Mouse (Mus musculus) B cell, adult 62 days (primary cell): ENCODE measurements around the gene Olfr968. TPM values are rescaled to one million over a fixed set of nuclear protein-coding genes. Genes with fewer than 3 reads are reported as not detected.

Experiments
- total RNA-seq: library from RNA; stranded (reverse); gene quantifications from 4 replicates; pipeline ENCODE4 v1.2.4, GENCODE M21; 2023

Gene Olfr968
- total RNA-seq, result not detected in 4 replicates

DNA sequence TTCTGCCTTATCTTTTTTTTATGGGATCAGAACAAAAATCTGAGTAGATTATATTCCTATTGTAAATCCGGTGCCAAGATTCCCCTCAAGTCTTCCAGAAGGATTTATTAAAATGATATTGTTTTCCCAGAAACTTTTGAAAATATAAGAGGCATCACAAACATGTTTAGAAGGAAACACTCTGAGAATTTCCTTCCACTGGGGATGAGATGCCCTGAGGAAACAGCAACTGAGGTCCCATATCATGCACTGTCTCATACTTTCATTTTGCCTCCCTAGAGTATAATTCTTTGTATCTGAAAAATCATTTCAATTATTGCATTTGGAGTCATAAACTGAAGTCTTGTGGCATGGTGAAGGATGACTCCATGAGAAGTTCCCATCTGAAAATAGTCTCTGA, at the start of gene Olfr968:
Gene Olfr968 (minus strand): TSS at position 101 of the 400 bp plus-strand sequence.

DNA sequence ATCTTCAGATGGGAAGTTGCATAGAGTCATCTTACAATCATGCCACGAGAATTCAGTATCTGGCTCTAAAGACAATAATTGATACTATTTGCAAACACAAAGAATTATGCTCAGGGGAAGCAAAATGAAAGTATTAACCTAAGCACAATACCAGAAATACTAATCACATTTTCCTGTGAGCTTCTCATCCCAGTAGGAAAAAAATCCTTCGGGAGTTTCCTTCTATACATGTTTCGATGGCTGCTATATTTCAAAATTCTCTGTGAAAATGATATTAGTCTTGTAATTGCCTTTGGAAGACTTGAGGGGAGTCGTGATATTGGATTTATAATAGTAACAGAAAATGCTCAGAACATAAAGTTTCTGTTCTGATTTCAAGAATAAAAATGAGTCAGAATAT, 25.5 kb upstream of the Olfr968 start, which contains the start of gene Olfr970:
Gene Olfr970 (plus strand): TSS at position 301 of the 400 bp plus-strand sequence.

DNA sequence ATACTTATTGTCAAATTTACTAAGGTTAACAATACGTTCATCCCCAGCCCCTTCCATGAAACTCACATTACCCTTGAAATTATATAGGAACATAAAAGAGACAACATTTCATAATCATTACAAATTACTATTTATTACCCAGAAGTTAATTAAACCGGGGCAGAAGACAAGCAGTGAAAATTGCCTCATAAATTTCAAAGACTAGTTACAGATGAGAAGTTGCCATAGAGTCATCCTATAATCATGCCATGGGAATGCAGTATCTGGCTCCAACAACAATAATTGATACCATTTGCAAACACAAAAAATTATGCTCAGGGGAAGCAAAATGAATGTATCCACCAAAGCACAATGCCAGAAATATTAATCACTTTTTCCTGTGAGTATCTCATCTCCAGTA, 7.5 kb upstream of the Olfr968 start, which contains the start of gene Olfr969:
Gene Olfr969 (plus strand): TSS at position 388 of the 400 bp plus-strand sequence.

DNA sequence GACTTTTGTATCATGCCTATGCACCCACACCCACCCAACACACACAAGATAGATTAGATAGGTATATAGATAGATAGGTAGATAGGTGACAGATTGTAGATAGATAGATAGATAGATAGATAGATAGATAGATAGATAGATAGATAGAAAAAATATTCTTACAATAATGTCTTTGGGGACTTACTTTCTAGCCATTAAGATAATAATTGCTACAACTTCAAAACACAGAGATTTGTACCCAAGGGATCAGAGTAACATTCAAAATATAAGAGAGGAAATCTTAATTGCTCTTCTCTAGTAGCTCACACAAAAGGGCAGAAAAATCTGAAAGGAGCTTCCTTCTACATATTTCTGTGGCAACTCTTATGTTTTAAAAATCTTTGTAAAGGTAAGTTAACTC, 37.1 kb downstream of the Olfr968 start, which contains the start of gene Olfr967:
Gene Olfr967 (plus strand): TSS at position 301 of the 400 bp plus-strand sequence.

DNA sequence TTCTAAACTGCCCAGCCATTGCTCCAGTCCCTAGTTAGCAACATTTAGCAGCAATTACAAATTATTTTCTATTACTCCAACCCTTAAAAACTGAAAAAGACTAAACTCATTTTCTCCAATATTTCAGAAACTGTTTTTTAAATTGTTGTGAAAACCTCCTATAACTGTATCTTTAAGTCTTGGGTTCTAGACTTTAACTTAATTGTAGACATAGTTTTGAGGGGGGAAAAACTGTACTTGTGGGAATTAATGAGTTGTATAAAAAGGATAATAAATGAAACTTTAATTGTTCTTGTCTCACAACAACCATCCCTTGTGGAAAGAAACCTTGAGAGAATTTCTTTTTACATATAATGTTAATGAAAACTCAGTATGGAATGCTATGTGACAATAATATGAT, 52.4 kb downstream of the Olfr968 start, which contains the start of gene Olfr150:
Gene Olfr150 (plus strand): TSS at position 301 of the 400 bp plus-strand sequence.

Other genes with a start within 250 kb of the Olfr968 start
- not detected in 4 replicates for gene Olfr958, start 229.2 kb downstream of the Olfr968 start, total RNA-seq
- not detected in 4 replicates for gene Olfr959, start 207.7 kb downstream of the Olfr968 start, total RNA-seq
- gene AW551984, start 178.8 kb downstream of the Olfr968 start, total RNA-seq, result not detected in 4 replicates
- not detected in 4 replicates for gene Olfr148, start 172.6 kb downstream of the Olfr968 start, total RNA-seq
- not detected in 4 replicates for gene Olfr960, start 161.9 kb downstream of the Olfr968 start, total RNA-seq
- not detected in 4 replicates for gene Olfr961, start 138.2 kb downstream of the Olfr968 start, total RNA-seq
- gene Olfr963, start 116.0 kb downstream of the Olfr968 start, total RNA-seq, result not detected in 4 replicates
- not detected in 4 replicates for gene Olfr149, start 76.1 kb downstream of the Olfr968 start, total RNA-seq
- gene Olfr965, start 71.9 kb downstream of the Olfr968 start, total RNA-seq, result not detected in 4 replicates
- gene Olfr150, start 52.3 kb downstream of the Olfr968 start, total RNA-seq, result not detected in 4 replicates
- not detected in 4 replicates for gene Olfr967, start 37.0 kb downstream of the Olfr968 start, total RNA-seq
- gene Olfr969, start 7.7 kb upstream of the Olfr968 start, total RNA-seq, result not detected in 4 replicates
- not detected in 4 replicates for gene Olfr970, start 25.6 kb upstream of the Olfr968 start, total RNA-seq
- gene Olfr971, start 53.6 kb upstream of the Olfr968 start, total RNA-seq, result not detected in 4 replicates
- not detected in 4 replicates for gene Olfr972, start 83.2 kb upstream of the Olfr968 start, total RNA-seq
- not detected in 4 replicates for gene Olfr229, start 124.1 kb upstream of the Olfr968 start, total RNA-seq
- not detected in 4 replicates for gene Olfr974, start 154.2 kb upstream of the Olfr968 start, total RNA-seq
- not detected in 4 replicates for gene Olfr975, start 168.8 kb upstream of the Olfr968 start, total RNA-seq
- gene Olfr976, start 177.9 kb upstream of the Olfr968 start, total RNA-seq, result not detected in 4 replicates
- not detected in 4 replicates for gene Olfr978, start 208.9 kb upstream of the Olfr968 start, total RNA-seq
- gene Olfr979, start 220.2 kb upstream of the Olfr968 start, total RNA-seq, result not detected in 4 replicates
- not detected in 4 replicates for gene Olfr980, start 226.3 kb upstream of the Olfr968 start, total RNA-seq
- gene Olfr981, start 238.2 kb upstream of the Olfr968 start, total RNA-seq, result not detected in 4 replicates